Mouse (Mus musculus): Measurements from ENCODE around the gene Aox1.

The Aox1 gene

DNA sequence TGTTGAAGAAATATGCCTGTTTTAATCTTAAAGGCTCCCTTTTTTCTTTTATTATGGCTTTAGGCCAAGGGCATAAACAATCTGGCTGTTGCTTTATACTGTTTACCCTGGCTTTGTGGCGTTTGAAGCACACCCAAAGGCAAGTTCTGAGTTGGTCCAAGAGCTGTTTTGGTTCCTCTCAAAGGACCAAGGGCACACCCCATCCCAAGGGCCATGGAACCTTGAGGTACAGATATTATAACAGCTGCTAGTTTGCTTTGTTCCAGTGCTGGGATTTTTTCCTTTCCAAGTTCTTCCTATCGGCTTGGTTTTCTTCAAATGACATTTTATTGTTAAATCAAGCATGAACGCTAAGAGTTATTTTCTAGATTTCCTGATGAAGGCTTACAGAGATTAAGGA lies 35.9 kb downstream of the Aox1 start:
- DNase-seq: no peak

DNA sequence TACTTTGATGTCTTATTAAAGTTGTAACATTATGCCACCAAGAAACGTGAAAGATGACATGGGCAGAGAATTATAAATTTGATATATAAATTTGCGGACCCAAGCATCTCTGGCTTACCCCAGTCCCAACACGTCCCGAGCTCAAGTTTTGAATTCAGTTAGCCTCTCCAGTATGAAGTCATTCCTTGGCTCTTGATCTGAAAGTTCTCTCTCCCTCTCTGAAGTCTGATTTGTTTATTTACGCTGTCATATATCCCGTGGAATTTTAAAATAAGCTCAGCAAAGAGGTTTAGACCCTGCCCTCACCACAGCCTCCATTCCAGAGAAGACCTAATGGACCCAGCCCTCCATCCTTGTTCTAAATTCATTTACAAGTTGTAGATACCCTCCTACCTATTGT lies 39.5 kb downstream of the Aox1 start:
- no peak for DNase-seq

DNA sequence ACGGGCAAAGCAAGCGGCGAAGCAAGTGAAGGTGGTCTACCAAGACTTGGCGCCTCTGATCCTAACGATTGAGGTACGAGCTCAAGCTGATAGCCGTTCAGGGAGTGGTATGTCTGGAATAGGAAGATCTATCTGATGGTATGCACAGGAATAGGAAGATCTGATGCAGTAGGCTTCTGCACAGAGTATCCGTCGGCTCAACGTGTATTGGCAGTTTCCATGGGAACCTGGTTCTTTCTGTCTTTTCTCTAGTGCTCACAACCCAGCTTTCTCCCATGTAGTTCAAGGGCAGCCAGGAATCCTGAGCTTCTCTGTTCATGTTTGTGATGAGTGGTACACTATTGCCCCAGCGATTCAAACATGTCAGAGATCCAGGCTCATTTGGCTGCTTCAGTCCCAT lies 40.4 kb downstream of the Aox1 start:
- no peak for DNase-seq

DNA sequence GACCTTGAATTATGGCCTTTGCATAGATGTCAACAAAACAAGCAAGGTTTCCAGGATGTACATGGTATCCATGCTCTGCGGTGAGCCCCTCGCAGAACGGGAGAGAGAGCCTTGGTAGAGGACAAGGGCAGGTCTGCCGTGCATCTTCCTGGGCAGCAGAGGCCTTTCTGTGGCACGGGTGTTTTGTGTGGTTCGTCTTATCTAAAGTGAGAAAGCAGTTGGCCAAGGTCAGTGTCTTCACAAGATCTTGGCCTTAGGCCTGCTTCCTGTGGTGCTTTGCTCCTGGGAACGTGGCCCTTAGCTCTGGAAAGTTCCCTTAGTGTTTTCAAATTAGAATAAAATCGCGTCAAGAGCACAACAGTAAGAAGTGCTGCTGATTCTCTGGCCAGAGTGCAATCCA lies 41.3 kb downstream of the Aox1 start:
- no peak for DNase-seq

DNA sequence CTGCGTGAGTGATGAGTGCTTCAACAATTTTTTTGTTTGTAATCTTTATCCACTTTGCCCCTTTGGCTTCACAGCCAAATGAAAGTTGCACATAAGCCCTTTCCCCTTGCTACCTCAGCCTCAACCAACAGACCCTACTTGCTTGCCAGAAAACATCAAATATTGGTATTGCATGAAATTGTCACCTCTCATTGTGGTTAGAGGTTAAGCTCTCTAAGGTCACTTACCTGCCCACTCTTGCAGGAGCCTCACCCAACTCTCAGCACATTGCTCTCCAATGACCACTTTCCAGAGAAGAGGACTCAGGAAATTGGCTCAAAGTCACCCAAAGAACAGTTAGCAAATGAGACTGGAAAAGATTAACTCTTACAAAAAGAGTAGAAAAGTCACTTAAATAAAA lies 41.8 kb downstream of the Aox1 start:
- DNase-seq: no peak

DNA sequence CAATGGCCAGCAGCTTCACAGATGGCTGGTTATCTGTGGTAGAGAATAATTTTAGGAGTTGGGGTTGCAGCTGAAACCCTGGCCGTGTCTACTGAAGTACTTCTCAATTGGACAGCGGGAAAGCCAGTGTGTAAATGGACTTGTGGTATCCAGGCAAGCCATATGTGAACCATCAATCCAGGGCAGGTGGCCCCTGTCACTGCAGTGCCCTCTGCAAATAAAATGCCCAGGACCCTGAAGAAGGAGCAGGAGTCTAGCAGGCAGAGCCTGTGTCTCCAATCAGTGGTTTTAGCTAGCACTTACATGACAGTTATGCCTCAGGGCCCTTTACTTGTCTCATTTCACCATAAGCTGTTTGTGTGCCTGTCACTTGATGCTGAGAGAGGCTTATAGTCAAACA lies 42.7 kb downstream of the Aox1 start:
- no peak for DNase-seq

DNA sequence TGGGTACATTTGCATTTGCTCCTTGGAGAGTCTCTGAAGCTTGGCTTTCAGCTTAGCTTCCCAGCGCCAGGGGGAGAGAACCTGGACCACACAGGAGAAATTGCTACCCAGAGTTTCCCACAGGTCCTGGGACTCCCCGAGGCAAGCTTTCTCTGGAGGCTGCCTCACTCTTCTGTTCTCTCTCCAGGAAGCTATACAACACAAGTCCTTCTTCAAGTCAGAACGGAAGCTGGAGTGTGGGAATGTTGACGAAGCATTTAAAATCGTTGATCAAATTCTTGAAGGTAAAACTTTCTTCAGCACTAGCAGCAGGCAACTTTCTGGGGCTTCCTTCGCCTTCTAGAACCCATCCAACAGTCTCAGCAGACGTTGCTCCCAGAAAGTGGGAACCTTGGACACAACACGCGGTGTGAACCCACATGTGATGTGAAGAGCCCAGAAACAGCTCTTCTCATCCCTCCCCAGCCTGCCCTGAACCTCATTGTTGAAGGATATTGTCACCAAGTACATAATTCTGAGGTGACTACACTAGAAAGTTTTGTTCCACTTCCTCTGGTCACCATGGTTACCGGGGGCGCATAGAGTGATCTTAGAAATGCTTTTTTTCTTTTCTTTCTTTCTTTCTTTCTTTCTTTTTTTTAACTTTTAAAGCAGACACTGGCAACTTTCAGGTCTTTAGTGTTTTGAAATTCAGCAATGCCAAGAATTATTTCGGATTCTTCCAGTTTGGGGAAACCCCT lies 43.4 kb downstream of the Aox1 start:
- no peak for DNase-seq

DNA sequence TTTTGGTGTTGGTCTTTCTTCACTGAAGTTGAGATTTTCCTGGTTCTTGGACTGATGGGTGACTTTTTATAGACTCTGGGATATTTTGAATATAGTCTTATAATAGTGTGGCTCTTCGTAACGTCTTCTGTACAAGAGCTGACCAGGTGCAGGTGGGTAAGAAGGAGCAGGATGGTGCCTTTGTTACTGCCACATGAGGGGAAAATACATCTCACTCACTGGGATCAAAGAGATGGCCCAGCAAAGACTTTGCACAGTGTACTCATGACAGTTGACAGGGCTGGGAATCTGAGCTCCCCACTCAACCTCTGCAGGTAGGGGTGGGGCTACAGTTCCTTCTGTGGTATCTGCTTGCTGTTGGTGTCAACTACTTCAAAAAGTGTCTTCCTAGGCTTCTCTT lies 44.5 kb downstream of the Aox1 start:
- DNase-seq: no peak

DNA sequence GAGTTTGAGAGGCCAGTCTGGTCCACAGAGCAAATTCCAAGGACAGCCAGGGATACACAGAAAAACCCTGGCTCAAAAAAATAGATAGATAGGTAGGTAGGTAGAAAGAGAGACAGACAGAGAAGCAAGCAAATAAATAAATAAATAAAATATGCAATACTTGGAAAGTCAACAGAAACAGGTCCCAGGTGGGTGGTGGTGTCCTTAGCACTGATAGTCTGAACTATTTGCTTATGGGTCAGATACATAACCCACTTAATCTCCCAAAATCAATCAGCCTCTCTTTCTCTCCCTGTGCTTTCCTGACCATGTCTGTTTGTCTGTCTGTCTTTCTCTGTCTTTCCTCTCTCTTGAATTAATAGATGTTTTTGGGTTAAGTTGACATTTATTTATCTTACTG lies 48.2 kb downstream of the Aox1 start:
- no peak for DNase-seq

DNA sequence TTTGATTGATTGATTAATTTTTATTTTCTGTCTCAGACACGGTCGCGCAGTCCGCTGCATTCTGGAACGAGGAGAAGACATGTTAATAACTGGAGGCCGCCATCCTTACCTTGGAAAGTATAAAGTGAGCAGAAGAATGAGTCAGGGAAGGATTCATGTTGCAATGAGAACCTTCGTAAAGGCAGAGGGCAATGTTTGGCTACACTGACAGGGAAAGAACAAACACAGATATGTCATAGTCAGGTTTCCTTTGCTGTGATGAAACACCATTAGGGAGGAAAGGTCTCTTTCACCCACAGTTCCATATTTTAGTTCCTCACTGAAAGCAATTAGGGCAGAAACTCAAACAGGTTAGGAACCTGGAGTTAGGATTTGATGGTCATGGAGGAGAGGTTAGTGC lies 48.7 kb downstream of the Aox1 start:
- DNase-seq: no peak

DNA sequence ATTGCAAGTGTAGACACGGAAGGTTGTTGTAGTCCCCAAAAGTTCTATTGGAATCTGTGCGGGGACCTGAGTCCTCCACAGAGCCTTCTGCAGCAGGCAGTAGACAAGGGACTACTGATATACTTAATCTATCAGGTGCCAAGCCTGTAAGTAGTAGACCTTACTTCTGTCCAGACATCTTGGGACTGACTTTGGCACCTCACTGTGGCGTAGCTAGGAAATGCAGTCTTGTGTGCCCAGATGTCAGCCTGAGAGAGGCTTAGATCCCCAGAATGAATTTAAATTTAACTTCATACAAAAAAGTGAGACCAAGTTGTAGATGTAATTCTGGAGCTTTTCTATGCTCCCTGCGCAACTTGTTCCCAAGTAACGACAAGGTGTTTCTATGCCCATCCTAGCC lies 50.0 kb downstream of the Aox1 start:
- DNase-seq: peak; percentile 5

DNA sequence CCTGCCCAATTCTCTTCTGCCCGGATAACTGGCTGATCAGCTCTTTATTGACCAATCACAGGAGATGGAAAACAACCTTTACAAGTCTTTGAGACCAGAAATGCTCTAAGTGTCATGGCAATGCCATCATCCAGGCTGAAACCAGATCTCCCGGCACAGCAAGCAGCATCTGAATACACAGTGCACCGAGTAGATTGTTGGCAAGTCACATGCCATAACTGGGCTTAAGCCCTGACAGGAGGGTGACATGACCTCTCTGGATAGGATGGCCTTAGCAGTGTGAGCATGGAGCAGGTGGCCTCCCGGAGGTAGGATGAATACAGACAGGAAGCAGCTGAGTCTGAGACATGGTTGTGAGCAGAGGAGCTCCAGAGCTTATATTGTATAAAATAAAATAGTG lies 50.7 kb downstream of the Aox1 start:
- no peak for DNase-seq

DNA sequence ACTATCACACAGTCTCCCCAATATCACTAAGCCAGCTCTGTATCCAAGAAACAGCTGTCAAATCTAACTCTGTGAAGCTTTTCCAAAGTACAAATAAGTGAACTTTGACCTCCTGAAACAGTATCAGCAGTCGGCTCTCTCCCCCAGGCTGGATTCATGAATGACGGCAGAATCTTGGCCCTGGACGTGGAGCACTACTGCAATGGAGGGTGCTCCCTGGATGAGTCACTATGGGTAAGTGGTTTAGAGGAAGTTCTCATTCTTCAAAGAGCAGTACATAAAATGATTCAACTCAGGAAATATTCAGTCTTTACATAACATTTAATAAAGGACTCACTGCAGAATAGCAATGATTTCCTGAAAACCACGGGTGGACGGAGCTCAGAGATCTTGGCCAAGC lies 51.6 kb downstream of the Aox1 start:
- DNase-seq: no peak

DNA sequence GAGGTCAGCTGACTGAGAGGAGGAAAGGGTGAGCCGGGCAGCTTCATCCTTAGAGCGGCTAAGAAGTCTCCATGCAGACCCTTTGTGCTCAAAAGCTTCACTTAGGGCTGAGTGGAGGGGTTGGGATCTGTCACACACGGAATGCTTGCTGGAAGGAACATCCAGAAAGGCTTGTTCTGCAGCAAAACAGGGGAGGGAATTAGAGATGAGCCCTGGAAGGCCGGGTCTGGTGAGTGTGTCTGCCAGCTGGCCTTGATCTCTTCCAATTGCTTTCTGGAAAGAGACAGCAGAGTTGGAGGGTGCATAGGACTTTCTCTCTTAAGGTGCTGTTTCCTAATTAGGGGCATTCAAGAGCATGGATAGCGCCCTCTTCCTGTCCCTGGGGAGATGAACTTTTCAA lies 59.6 kb downstream of the Aox1 start:
- DNase-seq: no peak

DNA sequence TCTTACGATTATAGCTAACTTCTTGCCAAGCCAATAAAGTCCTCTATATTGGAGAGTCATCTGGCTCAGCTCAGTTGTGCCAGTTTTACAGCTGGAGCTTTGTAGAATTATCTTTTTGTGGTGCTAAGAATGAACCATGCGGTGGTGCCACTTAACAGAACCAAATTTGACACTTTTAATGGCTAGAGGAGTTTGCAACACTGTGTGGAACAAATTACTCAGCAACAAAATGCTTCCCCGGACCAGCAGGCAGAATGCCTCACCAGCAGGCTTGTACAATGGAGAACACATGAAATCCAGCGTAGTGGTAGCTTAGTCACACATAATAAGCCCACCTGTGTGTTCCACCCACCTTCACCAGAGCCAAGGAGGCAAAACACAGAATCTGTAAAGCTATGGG lies 60.5 kb downstream of the Aox1 start:
- DNase-seq: no peak

DNA sequence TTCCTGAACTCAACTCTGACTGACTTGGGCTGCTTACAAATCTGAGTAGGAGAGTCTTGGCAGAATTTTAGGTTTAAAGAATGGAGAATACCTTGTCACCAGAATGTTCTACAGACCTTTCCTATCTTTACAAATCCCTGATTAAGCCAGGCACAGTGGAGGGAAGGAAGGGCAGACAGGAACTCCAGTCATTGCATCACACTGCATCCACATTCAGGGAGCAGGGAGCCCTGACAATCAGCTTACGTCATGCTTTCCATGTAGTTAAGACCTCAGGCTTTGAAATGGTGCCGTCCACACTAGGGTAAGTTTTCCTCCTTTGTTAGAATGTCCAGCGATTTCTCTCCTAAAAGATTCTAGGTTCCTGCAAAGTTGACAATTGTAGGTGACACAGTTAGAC lies 61.5 kb downstream of the Aox1 start:
- DNase-seq: no peak

DNA sequence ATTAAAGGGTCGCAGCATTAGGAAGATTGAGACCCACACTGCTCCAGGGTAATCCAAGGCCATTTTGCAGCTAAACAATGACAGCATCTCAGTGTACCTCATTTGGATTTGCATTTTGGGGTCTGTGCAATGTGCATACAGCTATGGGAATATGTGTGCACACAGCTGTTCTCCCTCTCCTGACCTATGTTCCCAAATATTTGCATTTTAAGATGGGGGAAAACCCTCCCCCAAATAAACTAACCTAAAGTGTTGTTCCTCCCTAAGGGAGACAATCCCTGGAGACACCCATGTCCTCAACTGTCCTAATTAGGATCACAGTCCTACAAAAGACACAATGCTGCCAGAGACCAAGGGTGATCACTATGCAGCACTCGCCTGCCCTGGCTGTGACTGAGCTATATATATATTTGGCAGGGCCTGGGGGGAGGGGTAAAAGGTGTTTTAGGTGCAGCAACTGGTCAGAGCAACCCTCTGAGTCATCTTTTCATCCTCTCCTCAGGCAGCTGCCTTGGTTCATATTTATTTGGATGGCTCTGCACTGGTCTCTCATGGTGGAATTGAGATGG lies 62.3 kb downstream of the Aox1 start:
- DNase-seq: no peak

DNA sequence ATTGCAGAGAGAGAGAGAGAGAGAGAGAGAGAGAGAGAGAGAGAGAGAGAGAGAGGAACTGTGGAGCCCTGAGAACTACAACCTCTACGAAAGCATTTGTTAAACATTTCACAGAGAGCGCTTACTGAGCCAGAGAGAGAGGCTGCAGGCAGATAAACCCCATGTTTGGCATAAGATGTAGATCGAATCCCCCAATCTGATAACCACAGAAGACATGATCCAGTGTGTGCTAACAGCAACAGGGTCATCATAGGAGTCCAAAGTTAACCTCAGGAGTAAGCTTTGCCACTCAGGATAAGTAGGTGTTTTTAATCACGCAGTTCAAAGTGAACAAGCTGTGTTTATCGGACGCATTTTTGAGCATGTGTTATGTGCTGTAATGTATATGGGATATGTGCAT lies 67.6 kb downstream of the Aox1 start:
- no peak for DNase-seq

DNA sequence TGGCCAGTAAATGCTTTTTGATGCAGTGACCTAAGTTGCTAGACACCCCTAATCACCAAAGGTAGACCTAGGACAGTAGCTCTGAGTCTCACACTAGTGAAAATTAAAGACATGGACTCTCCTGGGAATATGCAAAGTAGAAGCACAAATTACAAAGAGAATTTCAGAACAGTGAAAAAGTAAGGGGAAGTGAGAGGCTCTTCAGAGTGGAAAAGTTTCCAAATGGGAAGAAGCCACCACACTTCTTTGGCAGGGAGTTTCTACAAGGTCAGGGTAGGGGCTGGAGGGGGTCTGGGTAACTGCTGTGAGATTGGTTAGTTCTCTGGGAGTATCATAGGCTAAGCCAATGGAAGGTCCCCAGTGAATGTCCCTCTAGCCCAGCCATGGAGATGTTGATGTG lies 69.4 kb downstream of the Aox1 start:
- DNase-seq: no peak

DNA sequence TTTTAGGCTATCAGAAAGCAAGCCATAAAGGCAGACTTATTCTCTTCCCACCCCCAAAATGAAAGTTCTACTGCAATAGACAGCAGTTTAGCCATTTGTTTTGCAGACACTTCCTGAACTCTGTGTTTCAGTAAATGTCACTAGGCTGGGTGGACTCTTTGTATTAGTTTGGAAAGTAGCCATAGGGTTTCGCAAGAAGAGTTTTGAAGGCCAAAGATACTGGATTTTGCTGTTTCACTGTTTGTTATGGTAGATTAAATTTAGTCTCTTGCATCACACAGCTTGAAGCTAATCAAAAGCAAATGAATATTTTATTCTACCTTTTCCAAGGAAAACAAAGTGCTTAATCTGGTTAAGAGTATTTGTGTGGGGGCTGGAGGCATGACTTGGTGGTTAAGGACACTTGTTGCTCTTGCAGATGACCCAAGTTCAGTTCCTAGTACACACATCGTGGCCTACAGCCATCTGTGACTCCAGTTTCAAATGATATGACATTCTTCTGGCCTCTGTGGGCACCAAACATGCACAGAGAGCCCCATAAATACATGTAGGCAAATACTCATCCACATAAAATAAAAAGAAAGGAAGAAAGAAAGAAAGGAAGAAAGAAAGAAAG lies 71.9 kb downstream of the Aox1 start:
- DNase-seq: no peak

DNA sequence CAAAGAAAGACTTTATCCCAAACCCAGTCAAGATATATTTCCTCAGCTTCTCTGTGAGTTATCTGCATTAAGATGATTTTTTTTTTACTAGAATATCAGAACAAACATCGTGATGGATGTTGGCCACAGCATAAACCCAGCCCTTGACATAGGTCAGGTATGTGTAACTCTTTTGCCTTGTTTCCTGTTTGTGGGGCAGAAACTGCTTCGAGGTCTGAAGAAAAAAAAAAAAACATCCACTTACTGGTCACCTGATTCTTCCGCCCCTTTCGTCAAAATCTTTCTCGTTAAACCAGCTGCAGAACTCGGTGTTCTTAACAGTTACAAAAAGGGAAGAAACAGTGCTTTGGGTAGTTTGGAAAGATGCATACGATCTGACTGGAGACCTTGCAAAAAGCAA lies 72.8 kb downstream of the Aox1 start:
- DNase-seq: no peak

DNA sequence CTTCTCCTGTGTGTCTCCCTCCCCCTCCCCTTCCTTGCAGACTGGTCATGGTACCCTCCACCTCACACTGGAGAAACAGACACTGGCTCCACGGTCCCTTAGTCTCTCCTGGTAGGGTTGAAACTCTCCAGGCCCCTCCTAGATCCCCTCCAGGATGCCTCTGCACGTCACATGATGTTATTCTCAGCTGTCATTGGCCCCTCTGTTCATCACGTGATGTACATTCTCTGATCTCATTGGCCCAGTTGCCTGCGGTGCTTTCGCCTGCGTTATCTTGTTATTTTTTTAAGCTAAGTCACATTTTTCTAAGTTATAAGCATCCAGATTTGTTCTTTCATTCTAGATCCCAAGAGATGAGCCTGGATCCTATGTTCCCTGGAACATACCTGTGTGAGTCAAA lies 76.0 kb downstream of the Aox1 start:
- DNase-seq: no peak

DNA sequence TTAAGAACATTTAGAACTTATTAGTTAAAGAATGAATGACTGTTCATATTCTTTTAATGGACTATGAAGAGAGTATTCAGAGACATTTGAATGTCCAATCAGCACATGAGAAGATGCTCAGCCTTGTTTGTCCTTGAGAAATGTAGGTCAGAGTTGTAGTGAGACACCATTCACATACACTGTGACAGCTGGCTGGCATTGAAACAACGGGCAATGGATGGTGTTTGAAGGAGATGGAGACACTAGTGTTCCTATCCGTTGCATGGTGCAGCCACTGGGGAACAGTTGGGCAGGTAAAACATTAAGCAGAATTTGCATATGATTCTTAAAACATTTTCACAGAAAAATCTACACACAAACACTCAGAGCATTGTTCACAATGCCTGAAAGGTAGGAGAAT lies 77.3 kb downstream of the Aox1 start:
- no peak for DNase-seq

DNA sequence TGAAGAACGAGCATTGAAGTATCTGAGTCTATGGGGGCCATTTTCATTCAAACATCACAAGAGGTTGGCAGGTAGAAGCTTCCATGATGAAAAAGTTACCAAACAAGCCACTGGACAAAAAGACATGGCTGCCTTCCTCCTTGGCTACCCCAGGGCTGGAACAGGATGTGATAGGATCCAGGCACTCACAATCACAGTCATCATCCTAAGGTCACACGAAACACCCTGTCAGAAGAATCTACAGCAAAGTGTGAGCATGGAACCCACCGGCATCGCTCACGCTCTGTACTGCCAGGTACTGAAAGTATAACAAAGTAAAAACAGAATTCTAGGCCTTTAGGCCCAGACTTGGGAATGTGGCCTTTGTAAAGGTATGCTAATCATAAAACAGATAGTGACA lies 80.5 kb downstream of the Aox1 start:
- DNase-seq: no peak

DNA sequence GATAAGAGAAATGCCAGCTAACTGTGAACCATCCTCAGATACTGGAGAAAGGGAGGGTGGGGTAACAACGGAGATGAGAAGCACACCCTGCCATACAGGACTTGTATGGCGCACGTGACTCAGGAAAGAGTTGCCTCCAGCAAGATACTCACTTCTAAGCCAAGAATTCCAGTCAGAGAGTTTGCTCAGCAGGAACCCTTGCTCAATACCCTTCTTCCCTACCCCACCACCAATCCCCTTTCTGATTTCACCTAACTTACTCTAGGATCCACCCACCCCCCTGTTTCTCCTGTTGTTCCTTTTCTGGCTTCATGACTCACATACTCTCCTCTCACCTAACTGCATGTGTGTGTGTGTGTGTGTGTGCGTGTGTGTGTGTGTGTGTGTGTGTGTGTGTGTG lies 81.6 kb downstream of the Aox1 start:
- DNase-seq: no peak

Measured in thymus, postnatal 25 days (tissue).